Mouse (Mus musculus): Measurements from ENCODE around the gene Gm960.

Gene Gm960

GRCm38 (mm10) chr19:4698205-4698677 is at the start of gene Gm960:
TSS of gene Gm960 (minus strand) at chr19:4698668.
- under 1% methylated on average over 40 of the region's 40 CpGs for WGBS

- WGBS: 68% methylated on average over 9 of the region's 9 CpGs
Observed at GRCm38 (mm10) chr19:4747631-4748312, 49.3 kb upstream of the Gm960 start.

- 53% methylated on average over 14 of the region's 14 CpGs for WGBS
Observed at GRCm38 (mm10) chr19:4746611-4747010, 48.1 kb upstream of the Gm960 start.

GRCm38 (mm10) chr19:4745681-4746080 is 47.2 kb upstream of the Gm960 start:
- 65% methylated on average over 10 of the region's 10 CpGs for WGBS

- WGBS: 29% methylated on average over 9 of the region's 9 CpGs
Observed at GRCm38 (mm10) chr19:4745057-4745456, 46.6 kb upstream of the Gm960 start.

GRCm38 (mm10) chr19:4744026-4744425 is 45.6 kb upstream of the Gm960 start:
- 51% methylated on average over 14 of the region's 14 CpGs for WGBS

GRCm38 (mm10) chr19:4743524-4743923 is 45.1 kb upstream of the Gm960 start:
- WGBS: 37% methylated on average over 5 of the region's 5 CpGs

- WGBS: 88% methylated on average over 6 of the region's 6 CpGs
Observed at GRCm38 (mm10) chr19:4742229-4742628, 43.8 kb upstream of the Gm960 start.

- 65% methylated on average over 10 of the region's 10 CpGs for WGBS
Observed at GRCm38 (mm10) chr19:4741482-4741881, 43.0 kb upstream of the Gm960 start.

GRCm38 (mm10) chr19:4739762-4740161 is 41.3 kb upstream of the Gm960 start:
- WGBS: 86% methylated on average over 5 of the region's 5 CpGs

GRCm38 (mm10) chr19:4739053-4739452 is 40.6 kb upstream of the Gm960 start:
- WGBS: 87% methylated on average over 11 of the region's 11 CpGs

GRCm38 (mm10) chr19:4737866-4738265 is 39.4 kb upstream of the Gm960 start:
- WGBS: 76% methylated on average over 13 of the region's 13 CpGs

- 48% methylated on average over 3 of the region's 3 CpGs for WGBS
Observed at GRCm38 (mm10) chr19:4733052-4733451, 34.6 kb upstream of the Gm960 start.

- 85% methylated on average over 9 of the region's 9 CpGs for WGBS
Observed at GRCm38 (mm10) chr19:4729186-4729585, 30.7 kb upstream of the Gm960 start.

- 26% methylated on average over 11 of the region's 11 CpGs for WGBS
Observed at GRCm38 (mm10) chr19:4720671-4721244, 22.3 kb upstream of the Gm960 start.

- 65% methylated on average over 15 of the region's 15 CpGs for WGBS
Observed at GRCm38 (mm10) chr19:4720112-4720511, 21.6 kb upstream of the Gm960 start.

- 18% methylated on average over 5 of the region's 5 CpGs for WGBS
Observed at GRCm38 (mm10) chr19:4719351-4719764, 20.9 kb upstream of the Gm960 start.

GRCm38 (mm10) chr19:4718716-4719115 is 20.2 kb upstream of the Gm960 start:
- WGBS: 32% methylated on average over 11 of the region's 12 CpGs

GRCm38 (mm10) chr19:4717281-4717680 is 18.8 kb upstream of the Gm960 start:
- WGBS: 93% methylated on average over 2 of the region's 2 CpGs

GRCm38 (mm10) chr19:4716756-4717155 is 18.3 kb upstream of the Gm960 start:
- WGBS: 90% methylated on average over 14 of the region's 14 CpGs

GRCm38 (mm10) chr19:4713886-4714285 is 15.4 kb upstream of the Gm960 start:
- 37% methylated on average over 3 of the region's 3 CpGs for WGBS

GRCm38 (mm10) chr19:4712781-4713526 is 14.5 kb upstream of the Gm960 start:
- 22% methylated on average over 13 of the region's 13 CpGs for WGBS
